Mouse (Mus musculus) urinary bladder, postnatal 36 days (tissue): Measurements from ENCODE around the gene Celf2.
"Not testable (repeated sequence)": the region's sequence is repeated elsewhere in the genome, so short reads cannot be mapped to it uniquely, and the experiment has no call there.

ENCODE experiments used
- DNase-seq, 2 experiments: peaks; one replicate each; pipeline ENCODE4 v3.0.0; 2022; ENCODE audit warnings: low spot score in 2 of 2, mixed read lengths in 1 of 2

Gene Celf2

DNA sequence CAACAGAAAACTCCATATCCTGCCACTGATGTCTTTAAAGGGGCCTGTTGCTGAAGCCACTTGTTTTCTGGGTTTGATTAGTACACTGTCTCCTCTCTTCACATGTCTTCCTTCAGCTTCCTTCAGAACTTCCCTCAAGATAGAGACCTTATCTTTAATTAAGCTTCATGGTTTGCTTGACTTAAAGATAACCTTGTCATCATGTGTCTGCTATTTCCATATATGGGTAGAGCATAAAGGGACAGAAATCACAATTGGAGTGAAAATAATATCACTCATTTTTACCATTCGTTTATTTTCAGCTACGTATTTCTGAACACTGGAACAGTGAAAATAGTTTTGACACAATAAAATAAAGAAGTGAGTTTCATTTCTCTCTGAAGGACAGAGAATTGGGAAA lies 905.0 kb downstream of the Celf2 start:
- no peak for DNase-seq

DNA sequence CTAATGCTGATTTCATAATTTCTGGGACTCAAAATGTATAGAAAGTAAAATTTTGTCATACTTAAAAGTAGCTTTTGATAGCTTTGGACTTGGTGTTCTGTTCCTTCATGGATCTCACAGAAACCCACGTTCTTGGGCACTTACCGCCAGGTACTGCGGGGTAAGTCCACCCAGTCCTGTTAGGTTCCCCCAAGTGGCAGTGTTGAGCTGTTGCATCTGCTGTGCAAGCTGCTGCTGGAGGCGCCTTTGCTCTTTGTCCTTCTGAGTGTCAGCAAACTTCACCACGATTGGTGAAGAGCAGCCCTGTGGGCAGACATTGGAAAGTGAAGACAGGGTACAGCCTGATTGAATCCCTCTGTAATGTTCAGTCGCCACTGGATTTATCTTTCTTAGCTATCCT lies 905.5 kb downstream of the Celf2 start:
- DNase-seq, result no peak

- no peak for DNase-seq
Observed at GRCm38 (mm10) chr2:6602163-6602562, 907.2 kb downstream of the Celf2 start.

DNA sequence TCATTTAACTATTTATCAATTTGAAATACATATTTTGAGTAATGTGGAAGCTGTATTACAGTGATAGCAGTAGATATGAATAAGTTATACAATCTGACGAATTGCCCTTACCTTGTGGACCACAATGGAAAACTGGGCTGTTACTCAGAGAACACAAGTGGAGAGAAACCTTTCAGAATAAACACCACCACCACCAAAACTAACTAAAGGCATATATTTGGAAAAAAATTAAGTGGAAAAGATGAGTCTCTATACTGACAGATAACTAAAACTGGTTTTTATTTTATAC lies 910.5 kb downstream of the Celf2 start:
- DNase-seq, result no peak

- no peak for DNase-seq
Observed at GRCm38 (mm10) chr2:6598124-6598878, 911.1 kb downstream of the Celf2 start.

DNA sequence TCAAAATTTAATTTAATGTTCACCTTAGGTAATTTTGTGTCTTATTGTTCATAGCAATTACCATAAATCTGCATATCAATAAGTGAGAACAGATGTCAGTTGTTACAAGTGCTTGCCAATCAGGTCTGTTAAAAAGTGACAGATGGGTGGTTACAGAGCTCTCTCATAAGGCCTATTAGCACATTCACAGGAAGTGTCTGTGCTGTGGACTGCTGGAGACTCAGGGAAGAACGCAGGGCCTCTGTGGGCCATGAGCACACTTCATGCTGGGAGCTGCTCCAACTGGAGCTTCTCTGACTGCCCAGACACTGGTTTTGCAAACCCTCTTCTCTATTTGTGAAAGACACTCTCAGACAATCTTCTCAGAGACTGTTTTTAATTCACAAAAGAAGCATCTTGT lies 914.6 kb downstream of the Celf2 start:
- DNase-seq, result peak in 1 of 2 experiments; percentile 20

- DNase-seq, result no peak
Observed at GRCm38 (mm10) chr2:6594160-6594559, 915.2 kb downstream of the Celf2 start.

GRCm38 (mm10) chr2:6593739-6594138 lies 915.6 kb downstream of the Celf2 start:
- no peak for DNase-seq

- no peak for DNase-seq
Observed at GRCm38 (mm10) chr2:6586122-6586681, 923.2 kb downstream of the Celf2 start.

DNA sequence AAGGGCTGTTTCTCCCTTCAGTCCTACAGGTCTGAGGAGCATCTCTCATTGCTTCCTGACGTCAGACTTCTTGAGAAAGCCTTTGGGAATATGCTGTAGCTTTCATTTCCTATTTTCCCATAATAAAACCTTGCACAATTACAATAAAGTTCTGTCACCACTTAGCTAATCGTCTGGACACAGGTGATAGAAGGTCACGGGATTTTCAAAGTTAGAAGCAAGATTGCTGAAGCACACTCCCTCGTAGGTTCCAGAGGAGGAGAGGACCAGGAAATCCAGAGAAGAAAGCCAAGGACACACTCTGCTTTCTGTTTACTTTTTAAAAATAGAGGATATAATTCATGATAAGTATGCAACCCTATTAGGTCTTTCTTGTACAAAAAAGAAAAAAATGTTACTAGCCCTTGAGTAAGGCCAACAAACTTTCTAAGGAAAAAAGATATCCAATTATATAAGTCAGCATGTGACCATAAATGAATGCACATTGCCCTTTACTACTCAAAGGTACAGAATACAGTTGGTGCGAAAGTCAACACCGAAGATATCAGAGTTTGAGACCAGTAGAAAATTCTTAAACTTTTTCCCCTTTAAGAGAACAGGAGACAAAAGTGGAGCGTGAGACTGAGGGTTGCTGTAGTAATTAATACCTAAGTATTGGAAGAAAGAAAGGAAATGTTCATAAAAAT lies 924.2 kb downstream of the Celf2 start:
- DNase-seq, result no peak

DNA sequence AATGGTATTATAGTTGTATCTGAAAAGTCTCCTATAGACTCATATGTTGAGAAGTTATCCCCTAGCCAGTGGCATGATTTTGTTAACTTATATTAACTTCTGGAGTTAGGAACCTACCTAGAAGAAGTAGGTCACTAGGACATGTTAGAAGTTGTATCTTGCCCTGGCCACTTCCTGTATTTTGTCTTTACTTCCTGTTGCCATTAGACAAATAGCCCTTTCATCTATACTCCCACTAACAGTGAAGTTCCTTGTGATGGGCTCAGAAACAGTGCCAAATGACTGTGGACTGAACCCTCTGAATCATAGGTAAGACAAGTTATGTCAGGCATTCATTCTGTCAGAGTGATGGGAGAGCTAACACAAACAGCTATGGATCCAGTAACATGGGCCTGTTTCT lies 926.7 kb downstream of the Celf2 start:
- no peak for DNase-seq

DNA sequence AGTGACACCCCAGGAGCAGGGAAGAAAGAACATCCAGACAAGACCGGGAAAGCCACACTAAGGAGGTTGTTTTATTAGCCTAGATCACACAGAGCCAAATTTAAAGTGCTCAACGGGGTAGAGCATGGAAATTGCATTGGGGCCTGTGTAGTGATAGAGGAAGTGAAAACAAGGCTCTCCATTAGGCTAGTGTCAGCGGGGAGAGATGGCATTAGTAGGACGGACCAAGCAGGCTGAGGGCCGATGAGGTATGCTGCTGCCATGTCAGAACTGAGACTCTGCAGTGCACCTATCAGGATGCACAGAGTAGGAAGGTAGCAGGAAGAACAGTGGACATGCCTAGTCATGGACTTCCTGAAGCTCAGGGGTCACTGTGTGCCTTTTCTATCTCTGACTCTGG lies 929.3 kb downstream of the Celf2 start:
- DNase-seq, result no peak

DNA sequence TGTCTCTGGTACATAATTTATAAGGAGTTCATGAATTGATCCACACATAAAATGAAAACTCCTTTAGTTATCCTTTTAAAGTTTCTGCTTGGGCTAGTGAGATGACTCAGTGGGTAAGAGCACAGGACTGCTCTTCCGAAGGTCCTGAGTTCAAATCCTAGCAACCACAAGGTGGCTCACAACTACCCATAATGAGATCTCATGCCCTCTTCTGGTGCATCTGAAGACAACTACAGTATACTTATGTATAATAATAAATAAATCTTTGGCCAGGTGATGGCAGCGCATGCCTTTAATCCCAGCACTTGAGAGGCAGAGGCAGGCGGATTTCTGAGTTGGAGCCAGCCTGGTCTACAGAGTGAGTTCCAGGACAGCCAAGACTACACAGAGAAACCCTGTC lies 934.0 kb downstream of the Celf2 start:
- not testable (repeated sequence) for DNase-seq

GRCm38 (mm10) chr2:6573640-6574039 lies 935.7 kb downstream of the Celf2 start:
- DNase-seq, result no peak

DNA sequence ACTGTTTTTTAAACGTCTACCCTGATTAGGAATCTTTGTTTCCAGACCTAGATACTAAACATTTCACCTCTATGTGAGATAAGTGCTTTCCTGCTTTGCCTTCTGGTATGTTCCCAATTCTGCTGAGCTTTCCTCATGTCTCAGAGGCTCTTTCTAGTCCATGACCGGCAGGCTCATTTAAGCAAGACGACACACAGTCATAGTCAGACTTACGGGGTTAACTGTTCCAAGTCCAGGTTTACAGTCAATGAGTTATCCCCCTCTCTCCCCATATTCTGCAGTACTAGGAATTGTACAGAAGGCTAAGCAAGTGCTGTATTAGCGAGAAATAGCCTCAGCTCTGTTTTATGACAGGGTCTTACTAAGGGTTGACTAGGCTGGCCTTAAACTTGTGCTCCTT lies 936.4 kb downstream of the Celf2 start:
- DNase-seq, result no peak

- no peak for DNase-seq
Observed at GRCm38 (mm10) chr2:6569040-6569542, 940.3 kb downstream of the Celf2 start.

DNA sequence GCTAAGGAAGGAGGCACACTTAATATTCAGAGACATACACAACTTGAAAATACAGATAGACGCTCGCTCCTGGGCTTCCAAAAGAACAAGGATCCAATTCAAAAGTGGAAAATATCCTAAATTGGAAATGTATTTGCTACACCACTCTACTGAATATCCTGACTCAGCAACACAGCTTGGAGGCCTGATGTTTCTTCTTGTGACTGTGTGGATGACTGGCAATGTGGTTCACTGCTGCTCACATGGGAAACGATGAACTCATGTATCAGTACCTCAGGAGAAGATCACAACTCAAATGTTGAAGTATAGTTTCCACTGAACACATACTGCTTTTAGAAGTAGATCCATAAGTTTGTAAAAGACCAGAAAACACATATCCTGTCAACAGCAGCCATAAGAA lies 944.2 kb downstream of the Celf2 start:
- DNase-seq, result no peak

- no peak for DNase-seq
Observed at GRCm38 (mm10) chr2:6561337-6561736, 948.0 kb downstream of the Celf2 start.

GRCm38 (mm10) chr2:6560802-6561201 lies 948.6 kb downstream of the Celf2 start:
- no peak for DNase-seq

GRCm38 (mm10) chr2:6559581-6559980 lies 949.8 kb downstream of the Celf2 start:
- no peak for DNase-seq

DNA sequence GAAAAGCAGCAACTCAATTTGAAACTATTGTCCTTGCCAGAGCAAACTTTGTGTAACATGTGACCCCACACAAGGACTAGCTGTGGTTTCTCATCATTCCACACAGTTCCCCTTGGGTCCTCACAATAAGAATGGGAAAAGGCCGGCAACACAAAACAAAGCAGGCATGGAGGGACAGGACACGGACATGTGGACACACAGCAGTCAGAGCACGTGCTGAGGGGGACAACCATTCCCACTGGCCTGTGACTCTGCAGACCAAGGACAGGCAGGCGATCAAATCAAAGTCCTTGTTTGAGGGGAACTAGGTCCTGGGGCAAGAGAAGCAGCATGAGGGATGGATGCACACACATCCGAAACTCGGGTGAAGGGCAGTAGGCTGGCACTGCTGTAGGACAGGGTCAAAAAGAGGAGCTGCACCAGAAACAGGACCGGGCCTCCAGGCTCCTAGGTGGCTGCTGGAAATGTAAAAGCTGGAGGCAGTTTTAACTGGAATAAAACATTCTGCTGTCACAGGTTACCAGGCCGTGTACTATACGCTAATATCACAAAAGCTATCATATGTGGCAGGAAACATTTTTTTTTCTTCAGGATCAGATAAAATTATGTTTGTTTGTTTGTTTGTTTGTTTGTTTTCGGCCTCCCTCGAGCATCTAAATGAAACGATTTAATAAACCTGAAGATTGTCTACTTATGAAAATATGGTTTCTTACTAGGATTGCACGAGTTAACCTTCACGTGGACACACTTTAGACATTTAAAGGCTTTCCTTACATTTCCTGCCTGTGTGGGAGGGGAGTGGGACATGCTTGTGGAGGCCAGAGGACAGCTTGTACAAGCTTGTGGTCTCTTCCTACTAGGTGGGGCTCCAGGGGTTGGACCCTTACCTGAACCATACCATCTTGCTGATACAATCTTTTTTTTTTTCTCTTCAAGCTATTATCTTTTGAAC lies 950.8 kb downstream of the Celf2 start:
- no peak for DNase-seq

DNA sequence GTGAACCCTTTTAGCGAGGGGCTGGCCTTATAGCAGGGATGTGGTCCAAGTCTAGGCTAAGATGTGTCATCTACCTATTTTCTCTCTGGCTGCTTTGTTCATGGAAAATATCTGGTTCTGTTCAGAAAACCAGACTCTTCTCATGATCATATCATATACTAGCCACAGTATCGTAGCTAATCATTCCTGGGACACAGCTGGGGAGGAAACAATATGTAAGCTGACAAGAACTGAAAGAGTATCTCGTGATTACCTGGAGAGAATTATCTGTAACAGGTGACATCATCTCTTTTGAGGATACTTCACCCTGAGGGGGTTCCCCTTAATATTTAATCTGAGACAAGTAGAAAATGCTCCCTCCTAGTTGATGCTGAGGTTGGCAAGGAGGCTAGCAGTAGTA lies 951.6 kb downstream of the Celf2 start:
- DNase-seq, result no peak
